Mouse (Mus musculus) cerebellum, adult (tissue): ENCODE data around the gene Hdlbp.
"Not testable (repeated sequence)": the region's sequence is repeated elsewhere in the genome, so short reads cannot be mapped to it uniquely, and the experiment has no call there.

Source experiments
- ATAC-seq: cut with Nextera tagmentation; 2 replicates; pipeline ENCODE4 v1.9.2; 2017; ENCODE audit warnings: mild to moderate bottlenecking, moderate library complexity, mixed read lengths; ENCODE audit not compliant: insufficient number of reproducible peaks, low FRiP score, low TSS enrichment

Gene Hdlbp

GRCm38 (mm10) chr1:93478586-93479475 lies at the start of gene Hdlbp:
TSS of gene Hdlbp (minus strand) at chr1:93478815.
- ATAC-seq, result peak; percentile 85

DNA sequence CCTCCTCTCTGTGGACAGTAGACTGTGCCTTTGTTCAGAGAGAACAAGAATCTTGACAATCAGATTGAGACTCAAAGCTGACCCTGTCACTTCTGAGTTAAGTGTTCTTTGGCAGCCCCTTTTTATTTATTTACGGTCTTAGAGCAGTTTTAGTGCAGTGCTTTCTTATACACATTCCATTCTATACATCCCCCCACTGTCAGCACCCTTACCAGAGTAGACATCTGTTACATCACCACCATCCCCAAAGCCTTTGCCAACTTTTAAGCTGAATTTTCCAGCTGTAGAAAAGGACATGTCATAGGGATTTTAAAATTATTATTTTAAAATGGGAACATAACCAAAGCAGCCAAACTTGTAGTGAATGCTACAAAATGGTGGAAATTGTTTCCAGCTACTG lies 43.7 kb upstream of the Hdlbp start:
- ATAC-seq, result no peak

DNA sequence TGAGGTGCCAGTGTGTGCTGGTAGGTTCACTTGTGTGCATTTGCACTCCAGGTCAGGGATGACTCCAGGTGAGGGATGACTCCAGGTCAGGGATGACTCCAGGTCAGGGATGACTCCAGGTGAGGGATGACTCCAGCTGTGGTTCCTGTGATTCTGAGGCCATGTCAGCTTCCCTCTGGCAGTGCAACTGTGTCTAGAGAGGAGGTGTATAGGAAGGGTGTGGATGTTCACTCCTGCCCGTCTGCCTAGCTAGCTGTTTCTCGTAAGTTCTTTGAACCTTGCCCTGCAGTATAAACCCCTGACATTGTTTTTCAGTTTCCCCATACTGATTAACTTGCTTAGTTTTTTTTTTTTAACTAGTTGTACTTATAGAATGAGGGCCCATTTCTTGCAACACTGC lies 42.9 kb upstream of the Hdlbp start:
- ATAC-seq, result no peak

- ATAC-seq, result no peak
Measured at GRCm38 (mm10) chr1:93513221-93513620, 34.6 kb upstream of the Hdlbp start.

GRCm38 (mm10) chr1:93512351-93512690 lies 33.7 kb upstream of the Hdlbp start:
- ATAC-seq, result peak; percentile 50

DNA sequence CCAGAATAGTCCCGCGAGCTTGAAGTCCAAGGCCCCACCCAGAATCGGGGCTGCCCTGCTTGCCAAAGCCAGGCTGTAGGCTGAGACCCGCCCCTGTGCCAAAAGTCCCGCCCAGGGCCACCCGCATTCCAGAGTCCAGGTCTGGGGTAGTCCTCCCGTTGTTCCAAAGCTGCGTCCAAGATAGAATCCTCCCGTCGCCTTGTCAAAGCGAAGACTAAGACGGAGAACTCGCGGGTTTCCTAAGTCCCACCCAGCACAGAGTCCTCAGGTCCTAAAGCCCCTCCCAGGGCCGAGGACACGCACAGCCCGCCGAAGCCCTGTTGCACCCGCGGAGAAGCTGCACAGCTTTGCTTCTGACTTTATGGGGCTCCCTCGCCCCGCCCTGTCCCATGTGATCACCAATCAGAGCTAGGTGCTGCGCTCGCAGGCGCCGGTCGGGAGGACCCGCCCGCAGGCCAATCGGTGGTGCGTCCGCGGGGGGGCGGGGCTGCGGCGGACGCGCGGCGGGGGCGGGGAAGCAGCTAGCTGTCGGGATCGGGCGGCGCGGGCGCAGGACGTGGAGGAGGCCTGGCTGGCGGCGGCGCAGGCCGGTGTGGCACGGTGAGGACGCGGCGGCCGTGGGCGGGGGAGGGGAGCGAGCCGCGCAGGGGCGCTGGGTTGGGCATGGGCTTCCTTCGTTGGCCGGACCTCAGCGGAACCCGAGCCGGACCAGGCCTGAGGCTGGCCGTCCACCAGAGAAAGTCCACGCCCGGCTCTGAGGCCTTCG lies 33.2 kb upstream of the Hdlbp start, which contains the start of gene Farp2:
TSS of gene Farp2 (plus strand) at position 495 of the 766 bp plus-strand sequence.
- peak; percentile 92 for ATAC-seq

- ATAC-seq, result not testable (repeated sequence)
Measured at GRCm38 (mm10) chr1:93508576-93508975, 30.0 kb upstream of the Hdlbp start.

GRCm38 (mm10) chr1:93506944-93507676 lies 28.5 kb upstream of the Hdlbp start:
- ATAC-seq, result no peak

DNA sequence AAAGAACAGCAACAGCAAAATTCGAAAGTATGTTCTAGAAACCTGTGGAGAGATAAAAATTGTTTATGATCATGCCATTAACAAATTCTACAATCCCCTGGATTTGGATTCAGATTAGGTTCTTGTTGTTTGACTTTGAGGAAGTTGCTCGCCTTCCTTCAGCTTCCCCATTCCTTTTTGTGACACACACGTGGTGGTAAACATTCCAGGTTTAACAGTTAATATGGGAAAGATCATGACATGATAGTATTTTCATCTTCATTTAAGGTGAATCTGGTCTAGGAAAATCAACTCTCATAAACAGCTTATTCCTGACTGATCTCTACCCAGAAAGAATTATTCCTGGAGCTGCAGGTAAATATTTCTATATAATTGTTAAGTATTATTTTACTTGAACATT lies 16.7 kb upstream of the Hdlbp start:
- no peak for ATAC-seq

DNA sequence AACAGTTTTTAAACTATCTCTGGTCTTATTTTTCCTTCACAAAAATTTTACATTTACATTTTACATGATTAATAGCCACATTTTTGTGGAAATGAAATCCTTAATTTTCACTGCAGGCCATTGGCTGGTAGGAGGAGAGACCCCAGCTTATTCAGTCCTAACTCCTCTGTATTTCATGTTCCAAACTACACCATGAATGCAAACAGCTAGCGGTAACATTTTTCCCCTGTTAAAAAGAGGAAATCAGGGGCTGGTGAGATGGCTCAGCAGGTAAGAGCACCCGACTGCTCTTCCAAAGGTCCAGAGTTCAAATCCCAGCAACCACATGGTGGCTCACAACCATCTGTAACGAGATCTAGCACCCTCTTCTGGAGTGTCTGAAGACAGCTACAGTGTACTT lies 7.7 kb upstream of the Hdlbp start:
- not testable (repeated sequence) for ATAC-seq

DNA sequence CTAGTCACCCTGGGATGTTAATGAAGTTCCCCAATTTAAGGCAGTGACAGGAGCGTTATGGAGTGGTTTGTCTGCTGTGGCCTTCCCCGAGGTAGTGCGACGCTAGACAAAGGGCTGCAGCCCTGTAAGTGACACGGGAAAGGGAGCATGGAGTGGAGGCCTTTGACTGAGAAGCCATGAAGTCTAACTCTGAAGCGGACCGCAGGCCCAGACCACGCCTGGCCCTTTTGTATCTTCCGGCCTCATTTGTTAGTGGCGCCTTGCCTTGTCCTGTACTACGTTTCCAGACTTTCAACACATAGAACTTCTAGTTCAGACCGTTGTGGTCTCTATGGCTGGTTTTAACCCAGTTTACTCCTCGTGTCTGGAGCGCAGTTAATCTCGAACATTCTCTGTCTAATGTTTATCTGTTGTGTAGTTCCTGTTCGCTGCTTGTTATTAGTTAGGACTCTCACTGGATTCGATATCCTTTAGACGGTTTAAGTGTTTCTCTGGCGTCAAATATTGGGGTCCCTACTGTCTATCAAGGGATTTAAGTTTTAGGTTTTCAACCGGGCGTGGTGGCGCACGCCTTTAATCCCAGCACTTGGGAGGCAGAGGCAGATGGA lies 965 bp upstream of the Hdlbp start:
- no peak for ATAC-seq

DNA sequence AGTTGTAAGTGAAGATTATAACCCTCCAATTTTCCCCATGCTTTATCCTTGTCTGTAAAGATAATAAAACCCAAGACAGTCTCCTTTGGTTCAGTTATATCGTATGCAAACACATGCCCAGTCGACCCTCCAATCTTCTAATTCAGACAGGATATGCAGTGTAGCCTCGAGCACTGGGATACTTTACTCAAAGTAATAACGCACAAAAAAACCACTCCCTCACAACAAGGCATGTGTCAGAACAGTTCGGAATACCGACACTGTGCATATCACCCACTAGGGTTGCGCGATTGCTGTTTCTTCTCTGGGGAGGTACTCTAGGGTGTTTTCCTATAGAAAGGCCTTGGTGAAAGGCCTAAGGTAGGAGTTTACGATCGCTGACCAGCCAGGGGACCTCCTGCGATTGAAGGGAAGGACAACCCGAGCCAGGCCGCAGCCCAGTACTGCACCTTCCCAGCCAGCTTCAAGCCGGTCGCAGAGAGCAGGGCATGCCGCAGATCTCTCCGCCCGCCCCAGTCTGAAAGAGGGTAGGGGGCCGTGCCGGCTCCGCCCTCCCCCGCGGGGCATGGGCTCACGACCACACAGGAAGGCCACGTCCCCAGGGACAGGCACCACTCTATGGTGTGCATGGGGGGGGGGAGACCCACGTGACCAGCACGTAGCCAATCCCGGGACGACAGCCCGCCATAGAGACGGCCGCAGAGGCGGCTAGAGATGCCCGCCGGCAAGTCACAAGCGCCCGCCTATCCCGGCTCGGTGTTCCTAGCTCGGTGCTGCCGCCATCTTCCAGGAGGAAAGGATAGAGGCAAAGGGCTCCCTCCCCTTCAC lies 643 bp downstream of the Hdlbp start:
- ATAC-seq, result peak; percentile 95

DNA sequence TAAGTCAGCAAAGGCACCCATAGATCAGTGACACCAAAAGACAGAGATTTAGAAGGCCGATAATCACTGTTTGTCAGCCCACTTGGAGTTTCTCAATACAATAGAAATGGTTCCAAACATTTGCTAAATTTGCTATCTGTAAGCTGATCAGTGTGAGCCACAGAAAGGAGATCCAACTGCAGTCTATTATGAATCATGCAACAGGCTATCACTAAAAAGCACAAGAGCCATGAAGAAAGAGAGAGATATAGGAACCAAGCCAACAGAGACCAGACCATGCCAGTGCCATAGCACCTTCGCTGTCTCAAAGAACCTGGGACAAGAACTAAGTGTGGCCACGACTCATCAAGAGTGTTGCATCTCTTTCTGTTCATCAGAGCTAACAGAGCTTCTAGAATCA lies 2.9 kb downstream of the Hdlbp start:
- no peak for ATAC-seq

DNA sequence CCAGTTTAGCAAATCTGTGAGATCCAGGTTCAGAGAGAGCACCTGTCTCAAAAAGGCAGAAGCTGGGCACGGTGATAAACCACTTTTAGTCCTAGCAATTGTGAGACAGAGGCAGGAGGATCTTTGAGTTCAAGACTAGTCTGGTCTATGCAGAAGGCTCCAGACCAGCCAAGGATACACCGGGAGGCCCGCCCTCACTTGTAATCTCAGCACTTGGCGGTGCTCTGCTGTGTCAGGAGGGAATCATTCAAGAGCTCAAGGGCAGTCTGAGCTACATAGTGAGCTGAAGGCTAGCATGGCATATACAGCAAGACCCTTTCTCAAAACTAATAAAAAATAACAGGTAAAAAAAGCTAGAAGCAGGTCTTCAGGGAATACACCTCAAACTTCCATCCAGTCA lies 10.0 kb downstream of the Hdlbp start:
- no peak for ATAC-seq

DNA sequence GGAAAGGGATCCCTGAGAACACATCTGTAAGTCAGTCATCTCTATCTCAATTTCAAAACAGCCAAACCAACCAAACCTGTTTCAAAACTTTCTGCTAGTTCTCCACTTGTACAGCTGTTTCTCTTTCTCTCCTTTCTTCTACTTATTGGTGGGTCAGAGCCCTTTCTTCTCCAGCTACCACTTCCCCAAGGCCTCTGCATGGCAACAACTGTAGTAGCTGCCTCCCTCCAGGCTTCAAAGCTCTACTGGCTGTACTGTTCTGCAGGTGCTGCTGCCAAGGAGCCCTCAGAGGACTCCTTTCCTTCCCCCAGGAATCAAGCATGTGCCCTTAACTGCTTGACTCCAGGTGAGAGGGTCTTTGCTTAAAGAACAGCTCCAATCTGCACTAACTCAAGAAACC lies 12.9 kb downstream of the Hdlbp start:
- no peak for ATAC-seq

DNA sequence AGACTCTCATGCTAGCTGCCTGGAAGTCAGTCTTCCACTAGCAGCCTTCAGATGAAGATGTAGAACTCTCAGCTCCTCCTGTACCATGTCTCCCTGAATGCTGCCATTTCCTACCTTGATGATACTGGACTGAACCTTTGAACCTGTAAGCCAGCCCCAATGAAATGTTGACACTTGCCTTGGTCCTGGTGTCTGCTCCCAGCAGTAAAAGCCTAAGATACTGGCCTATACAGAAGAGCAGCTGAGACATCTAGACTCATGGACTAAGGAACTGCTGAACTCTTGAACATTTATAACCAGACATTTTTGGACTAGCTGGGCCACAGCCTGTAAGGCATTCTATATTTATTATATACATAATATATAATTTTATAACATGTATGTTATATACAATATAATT lies 13.5 kb downstream of the Hdlbp start:
- ATAC-seq, result no peak

- ATAC-seq, result no peak
Measured at GRCm38 (mm10) chr1:93459101-93459500, 19.5 kb downstream of the Hdlbp start.

DNA sequence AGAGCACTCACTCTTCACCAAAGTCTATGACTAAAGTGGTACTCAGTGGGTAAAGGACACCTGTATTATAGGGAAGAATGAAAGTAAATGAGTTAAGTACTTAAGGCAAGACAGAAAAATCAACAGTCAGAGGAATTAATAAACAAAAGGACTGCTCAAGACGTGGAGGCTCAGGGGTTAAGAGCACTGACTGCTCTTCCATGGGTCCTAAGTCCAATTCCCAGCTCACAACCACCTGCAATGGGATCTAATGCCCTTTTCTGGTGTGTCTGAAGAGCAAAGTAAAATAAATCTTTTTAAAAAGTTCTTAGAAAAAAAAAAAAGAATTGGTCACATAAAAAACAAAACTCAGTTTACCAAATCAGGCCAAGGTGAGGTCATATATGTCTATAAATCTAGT lies 20.3 kb downstream of the Hdlbp start:
- no peak for ATAC-seq

DNA sequence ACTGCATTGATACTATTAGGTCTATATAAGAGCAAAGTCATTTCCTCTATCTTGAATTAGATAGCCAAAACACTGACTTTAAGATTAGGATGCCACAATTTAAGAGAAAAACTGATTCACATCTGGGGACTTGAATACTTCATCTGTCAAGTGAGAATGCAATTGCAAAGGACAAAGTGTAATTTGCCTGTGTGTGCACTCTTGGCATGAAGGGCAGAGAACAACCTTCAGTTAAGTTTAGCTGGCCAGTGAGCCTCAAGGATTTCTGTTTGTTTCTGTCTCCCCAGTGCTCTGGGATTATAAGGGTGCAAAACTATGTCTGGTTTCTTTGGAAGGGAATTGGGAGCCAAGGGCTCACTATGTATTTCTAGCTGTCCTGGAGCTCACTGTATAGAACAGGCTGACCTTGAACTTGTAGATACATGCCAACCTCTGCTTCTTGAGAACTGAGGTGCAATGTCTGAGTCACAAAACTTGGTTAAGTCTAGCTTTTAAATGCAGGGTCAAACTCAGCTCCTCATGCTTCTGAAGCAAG lies 24.8 kb downstream of the Hdlbp start:
- no peak for ATAC-seq
